Mouse (Mus musculus) heart, embryonic 12.5 days (tissue): Measurements from ENCODE around the gene Akna. TPM values are rescaled to one million over a fixed set of nuclear protein-coding genes. Genes with fewer than 3 reads are reported as not detected.

ENCODE experiments used
- ATAC-seq: fragments of 200-750 bp; cut with Nextera tagmentation; 2 replicates; pipeline ENCODE4 v1.8.0; 2017; ENCODE audit warnings: moderate TSS enrichment, moderate library complexity; ENCODE audit not compliant: insufficient number of reproducible peaks, low FRiP score
- H3K27ac ChIP-seq: fragments of 300-500 bp; sonication (generic); 2 replicates; pipeline ENCODE4 v1.5.1; 2016; ENCODE audit warnings: mild to moderate bottlenecking, moderate library complexity; ENCODE audit not compliant: poor library complexity, severe bottlenecking
- H3K27me3 ChIP-seq: fragments of 300-500 bp; sonication (generic); replicated peaks from 2 replicates; pipeline ENCODE4 v1.6.1; 2016; ENCODE audit warnings: mild to moderate bottlenecking, moderate library complexity
- H3K36me3 ChIP-seq: fragments of 300-500 bp; sonication (generic); 2 replicates; pipeline ENCODE4 v1.6.1; 2016; ENCODE audit warnings: mild to moderate bottlenecking, moderate library complexity
- H3K4me1 ChIP-seq: fragments of 300-500 bp; sonication (generic); replicated peaks from 2 replicates; pipeline ENCODE4 v1.6.1; 2016; ENCODE audit warnings: mild to moderate bottlenecking
- H3K4me2 ChIP-seq: fragments of 300-500 bp; sonication (generic); 2 replicates; pipeline ENCODE4 v1.6.1; 2016; ENCODE audit warnings: mild to moderate bottlenecking, moderate library complexity
- H3K4me3 ChIP-seq: fragments of 300-500 bp; sonication (generic); 2 replicates; pipeline ENCODE4 v1.5.1; 2016; ENCODE audit warnings: mild to moderate bottlenecking
- H3K9ac ChIP-seq: fragments of 300-500 bp; sonication (generic); 2 replicates; pipeline ENCODE4 v1.6.1; 2016; ENCODE audit warnings: mild to moderate bottlenecking, moderate library complexity
- H3K9me3 ChIP-seq: fragments of 300-500 bp; sonication (generic); replicated peaks from 2 replicates; pipeline ENCODE4 v1.6.1; 2016; ENCODE audit warnings: mild to moderate bottlenecking, moderate library complexity
- WGBS: fragments of 180-500 bp; shearing (Covaris S2); methylation state at CpG from one replicate; pipeline ENCODE4 v1.1.7; 2016; 5-methylcytosine and 5-hydroxymethylcytosine counted together
- polyA plus RNA-seq: library from polyadenylated mRNA; unstranded; fragments of >200 nt; fragmentation: Nextera tagmentation; extraction: Ambion mirVana; gene quantifications from 2 replicates; pipeline ENCODE4 v1.2.1, GENCODE M21; 2016

Gene Akna
- polyA plus RNA-seq, 1 experiment from 2014 or later = 3.0 TPM

- no peak overlapping the region for H3K27ac ChIP-seq
- peaks cover 27% of the 10 kb centered on the region for H3K4me1 ChIP-seq
- no peaks in the 10 kb centered on the region for H3K9me3 ChIP-seq
- H3K4me3 ChIP-seq = peak overlapping the region; percentile 70
- under 1% methylated on average over 39 of the region's 39 CpGs for WGBS
- peak; percentile 71 for ATAC-seq
- no peaks in the 10 kb centered on the region for H3K36me3 ChIP-seq
- H3K4me2 ChIP-seq = peak overlapping the region; percentile 100
- peak overlapping the region; percentile 61 for H3K9ac ChIP-seq
- no peaks in the 10 kb centered on the region; the same call in 1 of the 2 replicates for H3K27me3 ChIP-seq
Measured at GRCm38 (mm10) chr4:63409908-63410582, 6.9 kb upstream of the Akna start.

GRCm38 (mm10) chr4:63409317-63409907, 6.3 kb upstream of the Akna start:
- no peak for ATAC-seq
- Histone ChIP-seq H3K9ac (peak overlapping the region; percentile 61; the same call in 1 of the 2 replicates), H3K4me3 (peak overlapping the region; percentile 70), H3K4me2 (peak overlapping the region; percentile 100), H3K36me3 (no peaks in the 10 kb centered on the region), H3K27ac (no peak overlapping the region), H3K4me1 (peaks cover 33% of the 10 kb centered on the region), H3K9me3 (no peaks in the 10 kb centered on the region), H3K27me3 (no peaks in the 10 kb centered on the region; the same call in 1 of the 2 replicates)
- WGBS = 2% methylated on average over 18 of the region's 18 CpGs

GRCm38 (mm10) chr4:63408649-63409048, 5.5 kb upstream of the Akna start:
- WGBS = 15% methylated on average over 8 of the region's 8 CpGs
- no peak overlapping the region for H3K4me3 ChIP-seq
- no peak overlapping the region for H3K27ac ChIP-seq
- peak overlapping the region; percentile 100; the same call in 1 of the 2 replicates for H3K4me2 ChIP-seq
- H3K9me3 ChIP-seq = no peaks in the 10 kb centered on the region
- H3K4me1 ChIP-seq = peaks cover 41% of the 10 kb centered on the region
- H3K27me3 ChIP-seq = no peaks in the 10 kb centered on the region; the same call in 1 of the 2 replicates
- H3K36me3 ChIP-seq = no peaks in the 10 kb centered on the region
- no peak for ATAC-seq
- no peak overlapping the region for H3K9ac ChIP-seq

GRCm38 (mm10) chr4:63408247-63408646, 5.1 kb upstream of the Akna start:
- Histone ChIP-seq H3K4me3 (no peak overlapping the region), H3K9me3 (no peaks in the 10 kb centered on the region), H3K27me3 (no peaks in the 10 kb centered on the region; the same call in 1 of the 2 replicates), H3K4me1 (peaks cover 45% of the 10 kb centered on the region), H3K9ac (no peak overlapping the region), H3K4me2 (no peak overlapping the region), H3K27ac (no peak overlapping the region), H3K36me3 (no peaks in the 10 kb centered on the region)
- ATAC-seq = no peak
- 60% methylated on average over 7 of the region's 7 CpGs for WGBS

GRCm38 (mm10) chr4:63405683-63406082, 2.5 kb upstream of the Akna start:
- Histone ChIP-seq H3K4me1 (peaks cover 67% of the 10 kb centered on the region), H3K27me3 (no peaks in the 10 kb centered on the region; the same call in 1 of the 2 replicates), H3K9me3 (no peaks in the 10 kb centered on the region), H3K36me3 (no peaks in the 10 kb centered on the region), H3K4me2 (no peak overlapping the region), H3K4me3 (no peak overlapping the region), H3K9ac (no peak overlapping the region), H3K27ac (no peak overlapping the region)
- 64% methylated on average over 4 of the region's 4 CpGs for WGBS
- ATAC-seq = no peak

- no peak overlapping the region for H3K4me3 ChIP-seq
- 13% methylated on average over 7 of the region's 7 CpGs for WGBS
- H3K9ac ChIP-seq = 0 out of 2 replicates have a peak overlapping the region, but pooled peaks have one; percentile 19
- H3K9me3 ChIP-seq = no peaks in the 10 kb centered on the region
- H3K27me3 ChIP-seq = no peaks in the 10 kb centered on the region; the same call in 1 of the 2 replicates
- no peak overlapping the region for H3K27ac ChIP-seq
- ATAC-seq = peak; percentile 20; the same call in 1 of the 2 replicates
- no peak overlapping the region; the same call in 1 of the 2 replicates for H3K4me2 ChIP-seq
- no peaks in the 10 kb centered on the region for H3K36me3 ChIP-seq
- H3K4me1 ChIP-seq = peaks cover 70% of the 10 kb centered on the region
Measured at GRCm38 (mm10) chr4:63405051-63405450, 1.9 kb upstream of the Akna start.

- H3K36me3 ChIP-seq = no peaks in the 10 kb centered on the region
- WGBS = 45% methylated on average over 7 of the region's 7 CpGs
- H3K4me3 ChIP-seq = no peak overlapping the region
- no peak overlapping the region for H3K9ac ChIP-seq
- H3K27me3 ChIP-seq = no peaks in the 10 kb centered on the region; the same call in 1 of the 2 replicates
- peak overlapping the region; percentile 61; the same call in 1 of the 2 replicates for H3K4me2 ChIP-seq
- ATAC-seq = no peak
- H3K27ac ChIP-seq = peak overlapping the region; percentile 82; the same call in 1 of the 2 replicates
- peaks cover 70% of the 10 kb centered on the region for H3K4me1 ChIP-seq
- H3K9me3 ChIP-seq = no peaks in the 10 kb centered on the region
Measured at GRCm38 (mm10) chr4:63404205-63404604, 1.1 kb upstream of the Akna start.

- H3K36me3 ChIP-seq = no peaks in the 10 kb centered on the region
- 44% methylated on average over 6 of the region's 6 CpGs for WGBS
- H3K27ac ChIP-seq = peak overlapping the region; percentile 82
- peak overlapping the region; percentile 61 for H3K4me2 ChIP-seq
- peak overlapping the region; percentile 38 for H3K4me3 ChIP-seq
- ATAC-seq = no peak
- peaks cover 71% of the 10 kb centered on the region for H3K4me1 ChIP-seq
- H3K9me3 ChIP-seq = no peaks in the 10 kb centered on the region
- H3K27me3 ChIP-seq = no peaks in the 10 kb centered on the region
- peak overlapping the region; percentile 63 for H3K9ac ChIP-seq
Measured at GRCm38 (mm10) chr4:63402558-63402957, 596 bp downstream of the Akna start.

GRCm38 (mm10) chr4:63402056-63402455, 1.1 kb downstream of the Akna start:
- no peaks in the 10 kb centered on the region for H3K36me3 ChIP-seq
- H3K4me1 ChIP-seq = peaks cover 71% of the 10 kb centered on the region
- 76% methylated on average over 10 of the region's 10 CpGs for WGBS
- no peak overlapping the region for H3K9ac ChIP-seq
- H3K27ac ChIP-seq = no peak overlapping the region
- no peak overlapping the region for H3K4me3 ChIP-seq
- H3K27me3 ChIP-seq = no peaks in the 10 kb centered on the region
- no peak for ATAC-seq
- peak overlapping the region; percentile 61 for H3K4me2 ChIP-seq
- no peaks in the 10 kb centered on the region for H3K9me3 ChIP-seq

GRCm38 (mm10) chr4:63401620-63402019, 1.5 kb downstream of the Akna start:
- ATAC-seq = no peak
- no peak overlapping the region for H3K4me3 ChIP-seq
- H3K4me2 ChIP-seq = 0 out of 2 replicates have a peak overlapping the region, but pooled peaks have one; percentile 61
- H3K27me3 ChIP-seq = no peaks in the 10 kb centered on the region
- peaks cover 71% of the 10 kb centered on the region for H3K4me1 ChIP-seq
- H3K27ac ChIP-seq = no peak overlapping the region
- H3K36me3 ChIP-seq = no peaks in the 10 kb centered on the region
- WGBS = 57% methylated on average over 6 of the region's 6 CpGs
- no peak overlapping the region for H3K9ac ChIP-seq
- H3K9me3 ChIP-seq = no peaks in the 10 kb centered on the region

- Histone ChIP-seq H3K27ac (no peak overlapping the region), H3K4me3 (no peak overlapping the region), H3K4me2 (no peak overlapping the region), H3K36me3 (0 out of 2 replicates have a peak, but pooled peaks cover 2% of the 10 kb centered on the region), H3K9ac (no peak overlapping the region), H3K9me3 (no peaks in the 10 kb centered on the region), H3K4me1 (peaks cover 70% of the 10 kb centered on the region), H3K27me3 (no peaks in the 10 kb centered on the region)
- WGBS = 81% methylated on average over 18 of the region's 18 CpGs
- no peak for ATAC-seq
Measured at GRCm38 (mm10) chr4:63400541-63401306, 2.4 kb downstream of the Akna start.
